Mouse (Mus musculus) c-Kit-positive CD71-positive TER-119-positive erythroid progenitor cells, embryonic 14.5 days (primary cell): Measurements from ENCODE around the gene Depdc7.

Experiments
- DNase-seq: peaks from one replicate; pipeline ENCODE4 v3.0.0-alpha.2; 2013; ENCODE audit warnings: low spot score

The Depdc7 gene

DNA sequence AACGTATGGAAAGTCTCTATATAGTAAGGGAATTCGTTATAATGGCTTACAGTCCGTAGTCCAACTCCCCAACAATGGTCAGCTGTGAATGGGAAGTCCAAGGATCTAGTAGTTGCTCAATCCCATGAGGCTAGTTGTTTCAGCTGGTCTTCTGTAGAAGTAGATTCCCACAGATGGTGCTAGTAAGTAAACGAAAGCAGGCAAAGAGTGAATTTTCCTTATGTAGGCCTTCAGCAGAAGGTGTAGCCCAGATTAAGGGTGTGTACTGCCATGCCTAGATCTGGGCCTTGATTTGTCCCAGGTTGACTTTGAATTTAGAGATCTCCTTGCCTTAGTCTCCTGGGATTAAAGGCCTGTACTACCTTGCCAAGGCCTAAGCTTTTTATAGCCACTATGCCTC, 26.4 kb downstream of the Depdc7 start, which contains the start of gene Pin1rt1:
Pin1rt1 (minus strand) TSS at position 101 of the 400 bp plus-strand sequence.
- no peak for DNase-seq

DNA sequence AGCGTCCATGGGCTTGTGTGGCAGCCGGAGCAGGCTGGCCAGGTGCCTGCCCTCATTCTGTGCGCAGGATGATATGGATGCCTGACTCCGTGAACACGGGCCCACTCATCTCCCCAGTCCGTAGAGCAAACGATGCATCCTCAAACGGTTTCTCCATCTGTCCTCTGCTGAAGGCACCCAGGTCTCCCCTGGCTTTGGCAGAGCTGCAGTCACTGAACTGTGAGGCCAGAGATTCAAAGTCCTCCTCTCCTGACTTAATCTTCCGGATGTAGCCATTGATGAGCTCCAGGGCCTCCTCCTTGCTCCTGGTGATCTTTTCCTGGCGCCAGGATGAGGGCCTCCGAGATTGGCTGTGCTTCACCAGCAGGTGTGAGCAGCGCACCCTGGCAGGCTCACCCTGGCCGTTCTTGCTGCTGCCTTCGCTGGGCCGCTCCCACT, 28.4 kb downstream of the Depdc7 start:
- DNase-seq = no peak

- peak; percentile 35 for DNase-seq
Measured at GRCm38 (mm10) chr2:104712486-104712809, 30.2 kb downstream of the Depdc7 start.

DNA sequence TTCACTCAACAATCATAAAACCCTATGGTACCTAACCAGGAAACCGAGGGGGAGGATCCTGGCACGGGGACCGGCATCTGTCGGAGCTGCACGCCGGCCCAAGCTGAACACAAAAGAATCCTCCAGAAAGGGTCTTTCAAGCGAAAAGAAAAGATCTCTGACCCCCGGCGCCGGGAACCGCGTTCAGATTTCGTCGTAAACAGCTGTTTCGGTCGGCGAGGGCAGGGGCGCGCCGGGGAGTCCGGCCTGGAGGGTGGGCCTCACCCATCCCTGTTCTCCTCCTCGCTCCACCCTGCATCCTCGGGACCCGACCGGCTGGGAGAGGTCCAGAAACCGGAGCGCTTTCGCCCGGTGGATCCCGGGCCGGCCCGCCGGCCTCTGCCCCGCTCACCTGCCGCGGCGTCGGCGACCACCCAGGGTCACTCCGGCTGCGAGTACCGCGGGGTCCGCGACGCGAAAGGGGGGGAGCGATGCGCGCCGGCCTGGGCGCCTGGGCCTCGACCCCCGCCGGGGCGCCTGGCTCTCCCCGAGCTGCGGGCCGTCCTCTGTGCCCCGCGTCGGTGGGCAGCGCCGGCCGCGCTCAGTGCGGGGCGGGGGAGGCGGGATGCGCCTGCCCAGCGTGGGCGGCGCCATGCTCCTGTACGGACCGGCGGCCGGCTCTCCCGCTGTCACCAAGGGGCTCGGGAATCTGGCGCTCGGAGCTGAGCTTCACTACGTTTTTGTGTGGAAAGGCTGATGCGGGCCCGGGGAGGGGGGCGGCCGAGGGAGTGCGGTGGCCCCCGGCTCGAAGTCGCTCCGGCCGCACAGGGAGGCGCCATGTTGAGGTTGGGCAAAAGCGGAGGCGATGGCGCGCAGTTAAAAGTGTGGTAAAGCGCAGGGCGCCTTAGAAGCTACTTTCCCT, 30.8 kb downstream of the Depdc7 start, which contains the start of gene Tcp11l1:
Tcp11l1 (minus strand) TSS at position 585 of the 901 bp plus-strand sequence.
- DNase-seq = no peak

- no peak for DNase-seq
Measured at GRCm38 (mm10) chr2:104710670-104711370, 31.9 kb downstream of the Depdc7 start.

GRCm38 (mm10) chr2:104709786-104710337, 32.8 kb downstream of the Depdc7 start:
- DNase-seq = no peak

DNA sequence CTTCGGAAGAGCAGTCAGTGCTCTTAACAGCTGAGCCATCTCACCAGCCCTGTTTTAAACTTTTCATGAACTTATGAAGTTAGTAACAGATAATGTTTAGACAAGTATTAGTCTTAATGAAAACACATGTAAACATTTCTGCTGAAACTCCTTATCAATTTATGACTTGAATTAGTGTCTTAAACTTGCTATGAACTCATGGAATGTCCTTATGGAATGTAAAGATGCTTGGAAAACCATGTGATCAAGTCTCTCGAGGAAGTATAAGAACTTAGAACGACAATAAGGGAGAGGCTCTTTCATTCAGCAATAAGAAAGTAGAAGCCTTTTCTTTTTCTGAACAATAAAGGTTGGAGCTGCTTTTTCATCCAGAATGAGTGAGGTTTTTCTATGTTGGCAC, 38.3 kb downstream of the Depdc7 start:
- no peak for DNase-seq

DNA sequence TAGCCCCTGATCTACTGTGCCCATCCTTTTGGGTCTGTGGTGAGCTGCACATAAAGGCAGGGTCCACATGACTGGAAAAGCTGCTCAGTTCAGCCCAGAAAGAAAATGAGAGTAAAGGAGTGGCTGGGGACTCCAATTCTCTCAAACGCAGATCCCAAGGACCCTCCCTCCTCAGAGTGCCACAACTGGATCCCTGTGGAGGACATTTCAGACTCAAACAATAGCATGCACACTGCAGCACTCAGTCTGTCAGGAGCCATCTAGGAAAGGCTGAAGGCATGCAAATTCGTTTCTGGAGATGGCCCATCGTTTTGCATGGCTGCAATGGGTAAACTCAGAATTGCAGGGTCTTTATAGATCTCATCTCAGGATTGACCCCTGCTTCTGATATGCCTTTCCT, 39.5 kb downstream of the Depdc7 start:
- DNase-seq = no peak

GRCm38 (mm10) chr2:104699659-104700058, 43.0 kb downstream of the Depdc7 start:
- DNase-seq = no peak

GRCm38 (mm10) chr2:104692551-104692950, 50.1 kb downstream of the Depdc7 start:
- no peak for DNase-seq

GRCm38 (mm10) chr2:104690720-104691119, 52.0 kb downstream of the Depdc7 start:
- no peak for DNase-seq

- no peak for DNase-seq
Measured at GRCm38 (mm10) chr2:104688724-104689123, 54.0 kb downstream of the Depdc7 start.

DNA sequence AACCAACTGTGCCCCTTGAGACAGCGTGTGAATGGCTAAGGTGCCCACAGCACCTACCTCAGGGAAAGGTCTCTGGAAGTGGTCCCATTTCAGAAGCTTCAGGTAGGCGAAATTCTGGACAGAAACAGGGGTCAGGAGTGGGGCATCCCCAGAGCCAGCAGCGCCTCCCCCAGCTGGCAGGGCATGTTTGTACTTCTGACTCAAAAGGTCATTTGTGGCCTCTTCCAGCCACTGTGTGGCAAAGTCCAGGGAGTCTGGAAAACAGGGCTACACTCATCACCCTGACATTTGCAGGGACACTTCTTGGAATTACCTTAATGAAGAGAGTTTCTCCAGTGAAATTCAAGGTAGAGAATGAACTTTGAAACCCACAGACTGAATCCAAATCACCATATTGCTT, 54.4 kb downstream of the Depdc7 start:
- DNase-seq = no peak

DNA sequence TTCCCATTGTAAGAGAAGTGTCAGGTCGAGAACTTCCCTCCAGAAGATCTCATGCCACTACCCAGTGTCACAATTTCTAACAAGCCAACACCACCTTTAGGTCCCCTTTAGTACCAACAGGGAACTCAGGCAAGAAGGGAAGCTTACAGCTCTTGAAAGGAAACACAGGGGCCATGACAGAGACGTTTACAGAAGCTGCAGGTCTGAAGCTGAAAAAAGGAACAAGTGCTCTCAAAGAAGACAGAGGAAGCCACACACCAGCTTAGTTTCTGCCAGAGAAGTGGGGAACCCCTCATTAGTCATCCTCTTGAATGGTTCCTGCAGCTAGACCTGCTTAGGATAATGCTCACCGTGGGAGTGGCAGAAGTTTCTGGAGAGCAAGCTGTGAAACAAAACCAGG, 55.4 kb downstream of the Depdc7 start:
- DNase-seq = no peak

DNA sequence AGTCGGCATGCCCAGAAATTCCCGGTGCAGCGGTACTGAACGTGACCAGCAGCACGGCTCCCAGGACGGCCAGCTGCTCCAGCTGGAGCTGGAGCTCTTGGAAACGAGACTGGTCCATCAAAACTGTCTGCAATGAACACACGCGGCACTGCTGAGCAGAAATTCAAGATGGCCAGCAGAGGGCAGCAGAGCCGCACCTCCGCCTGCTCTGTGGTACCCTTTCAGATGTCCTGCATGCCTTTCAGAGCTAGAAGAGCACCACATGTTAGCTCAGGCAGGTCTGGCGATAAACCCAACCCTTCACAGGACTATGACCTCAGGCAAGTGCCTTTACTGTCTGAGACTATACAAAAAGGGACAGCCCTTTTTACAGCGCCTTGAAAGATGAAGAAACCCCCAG, 57.3 kb downstream of the Depdc7 start:
- DNase-seq = peak; percentile 66

GRCm38 (mm10) chr2:104684771-104685170, 57.9 kb downstream of the Depdc7 start:
- DNase-seq = no peak

DNA sequence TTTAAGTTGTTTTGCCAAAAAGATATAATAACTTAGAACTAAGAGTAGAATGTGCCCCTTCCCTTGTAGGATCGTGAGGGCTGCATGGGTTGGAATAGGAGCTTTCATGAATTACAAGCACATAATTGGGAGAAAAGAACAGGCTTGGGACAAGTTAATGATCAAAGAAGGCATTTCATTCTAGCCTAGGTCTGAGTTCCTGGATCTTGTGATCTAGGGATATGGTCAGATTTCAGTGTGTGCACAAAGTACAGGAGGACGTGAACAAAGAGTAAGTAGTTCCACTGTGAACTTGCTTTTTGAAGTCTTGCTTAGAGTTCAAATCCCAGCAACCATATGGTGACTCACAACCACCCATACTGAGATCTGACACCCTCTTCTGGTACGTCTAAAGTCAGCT, 65.4 kb downstream of the Depdc7 start:
- no peak for DNase-seq
